Comparison of ENCODE assay signal across 5 mouse cellular contexts in the genomic region with DNA sequence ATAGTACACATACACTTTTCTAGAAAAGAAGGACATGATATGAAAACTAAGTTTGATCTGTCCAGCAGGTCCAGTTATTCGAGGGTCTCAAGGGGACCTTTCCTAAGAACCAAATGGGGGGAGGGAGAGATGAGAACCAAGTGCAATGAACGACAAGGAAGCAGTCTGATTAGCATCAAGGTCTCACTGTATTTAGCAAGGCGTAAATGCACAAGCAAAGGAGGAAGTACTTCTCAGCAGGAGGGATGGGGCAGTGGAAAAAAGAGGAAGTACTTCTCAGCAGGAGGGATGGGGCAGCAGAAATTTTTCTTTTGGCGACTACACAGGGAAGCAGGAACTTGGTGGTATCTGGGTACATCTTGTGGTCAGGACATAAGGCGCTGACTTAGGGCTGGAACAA.
DNase-seq lines count a peak whose midpoint lies in the region; TF ChIP-seq lines count a peak whose summit lies in the region.
"Not testable (repeated sequence)": the region's sequence is repeated elsewhere in the genome, so short reads cannot be mapped to it uniquely, and the experiment has no call there.

No protein-coding gene starts in this region.

- H3K27me3 ChIP-seq in MEL (ENCODE audit: control insufficient read depth in 1 of 2, insufficient read depth in 2 of 2, low read length in 2 of 2): not testable (repeated sequence)

- not testable (repeated sequence) for TF ChIP-seq POLR2A in MEL (IDR thresholded peaks at IDR 0.05; ENCODE audit: control insufficient read depth in 1 of 2, insufficient read depth in 1 of 2, low read depth in 1 of 2, low read length in 2 of 2, poor library complexity in 1 of 2)

- H3K27ac ChIP-seq in MEL (ENCODE audit: control insufficient read depth, low read depth, low read length): not testable (repeated sequence)

- not testable (repeated sequence) for H3K36me3 ChIP-seq in MEL (ENCODE audit: control insufficient read depth in 1 of 2, insufficient read depth in 2 of 2, low read length in 2 of 2)

- TF ChIP-seq EP300 in MEL (IDR thresholded peaks at IDR 0.05; ENCODE audit: low read depth in 1 of 2, low read length in 2 of 2): not testable (repeated sequence)

- H3K9ac ChIP-seq in MEL (ENCODE audit: control insufficient read depth, low read depth, low read length, poor library complexity, severe bottlenecking): not testable (repeated sequence)

- TF ChIP-seq RAD21 in MEL (IDR thresholded peaks at IDR 0.05; ENCODE audit: low read depth, low read length): not testable (repeated sequence)

- H3K4me3 ChIP-seq in MEL (ENCODE audit: control insufficient read depth in 1 of 2, insufficient read depth in 1 of 2, low read depth in 2 of 2, low read length in 2 of 2): not testable (repeated sequence)

- not testable (repeated sequence) for H3K9me3 ChIP-seq in MEL (replicated peaks; ENCODE audit: insufficient read depth, low read length)

- peak; percentile 24 for DNase-seq in A20 (ENCODE audit: low read depth, low spot score)
- DNase-seq in ES-CJ7 (ENCODE audit: low read depth, low spot score): peak; percentile 59
- DNase-seq in MEL (ENCODE audit: low read depth, low spot score): peak; percentile 12
- peak; percentile 81 for DNase-seq in R1 (ENCODE audit: low read depth, low spot score)
- DNase-seq in ZHBTc4 (ENCODE audit: low read depth, low spot score): peak; percentile 21

- not testable (repeated sequence) for H3K79me2 ChIP-seq in MEL (ENCODE audit: control insufficient read depth, insufficient read depth, low read length, poor library complexity)

- H3K4me1 ChIP-seq in MEL (ENCODE audit: control insufficient read depth in 1 of 2, insufficient read depth in 2 of 2, low read length in 2 of 2): not testable (repeated sequence)

- TF ChIP-seq CTCF in MEL (IDR thresholded peaks at IDR 0.05 in 2 of 3, conservative IDR thresholded peaks at IDR 0.05 in 1 of 3; ENCODE audit: control insufficient read depth in 1 of 3, insufficient read depth in 1 of 3, low read depth in 2 of 3, low read length in 3 of 3, poor library complexity in 1 of 3, severe bottlenecking in 1 of 3): not testable (repeated sequence)

Comparison
In these comparisons a context has a peak if more than half of its experiments do, and no peak if none do; other contexts are left out.
1. DNase-seq: peak in every context shown above with its lines; median percentile 81 in R1; 59 in ES-CJ7; 24 in A20; 21 in ZHBTc4; 12 in MEL.